Mouse (Mus musculus) intestine, postnatal 0 days (tissue): Measurements from ENCODE around the gene Nrros. TPM values are rescaled to one million over a fixed set of nuclear protein-coding genes. Genes with fewer than 3 reads are reported as not detected.

Experiments used
- ATAC-seq: fragments of 200-750 bp; cut with Nextera tagmentation; 2 replicates; pipeline ENCODE4 v1.8.0; 2017; ENCODE audit warnings: mild to moderate bottlenecking, moderate TSS enrichment, moderate library complexity
- H3K27ac ChIP-seq: fragments of 300-500 bp; sonication (generic); 2 replicates; pipeline ENCODE4 v1.5.1; 2014; ENCODE audit warnings: mild to moderate bottlenecking, low read depth, low read length, moderate library complexity
- H3K27me3 ChIP-seq: fragments of 300-500 bp; sonication (generic); replicated peaks from 2 replicates; pipeline ENCODE4 v1.6.1; 2014; ENCODE audit warnings: low read length, mixed read lengths; ENCODE audit not compliant: control insufficient read depth, insufficient read depth
- H3K36me3 ChIP-seq: fragments of 300-500 bp; sonication (generic); 2 replicates; pipeline ENCODE4 v1.6.1; 2014; ENCODE audit warnings: mild to moderate bottlenecking, moderate library complexity; ENCODE audit not compliant: control insufficient read depth, insufficient read depth
- H3K4me1 ChIP-seq: fragments of 300-500 bp; sonication (generic); replicated peaks from 2 replicates; pipeline ENCODE4 v1.6.1; 2014; ENCODE audit warnings: antibody characterized with exemption, low read length, mixed read lengths; ENCODE audit not compliant: control insufficient read depth, insufficient read depth
- H3K4me2 ChIP-seq: fragments of 300-500 bp; sonication (generic); replicated peaks from 2 replicates; pipeline ENCODE4 v1.6.1; 2014; ENCODE audit warnings: low read depth, mild to moderate bottlenecking, moderate library complexity
- H3K4me3 ChIP-seq: fragments of 300-500 bp; sonication (generic); 2 replicates; pipeline ENCODE4 v1.5.1; 2014; ENCODE audit warnings: low read depth, low read length
- H3K9ac ChIP-seq: fragments of 300-500 bp; sonication (generic); 2 replicates; pipeline ENCODE4 v1.6.1; 2014; ENCODE audit warnings: mild to moderate bottlenecking, low read depth, low read length
- H3K9me3 ChIP-seq: fragments of 300-500 bp; sonication (generic); 2 replicates; pipeline ENCODE4 v1.6.1; 2016; ENCODE audit warnings: mixed run types; ENCODE audit not compliant: control insufficient read depth
- CTCF ChIP-seq: sonication (generic); IDR thresholded peaks from 2 replicates; pipeline ENCODE4 v1.5.1; 2016; ENCODE audit warnings: low read depth, mild to moderate bottlenecking, control low read depth, antibody characterized with exemption, moderate library complexity
- WGBS: fragments of 180-500 bp; shearing (Covaris S2); extraction: QIAGEN DNeasy Blood & Tissue Kit; methylation state at CpG from one replicate; pipeline ENCODE4 v1.1.7; 2014; 5-methylcytosine and 5-hydroxymethylcytosine counted together
- polyA plus RNA-seq: library from polyadenylated mRNA; unstranded; fragments of >200 nt; fragmentation: Nextera tagmentation; extraction: Ambion mirVana; gene quantifications from 2 replicates; pipeline ENCODE4 v1.2.1, GENCODE M21; 2015

Nrros gene
- polyA plus RNA-seq: 4.7 and 4.8 TPM in 2 replicates

- peak within 1 kb of the TSS; percentile 54; the same call in 1 of the 2 replicates for H3K27ac ChIP-seq
- H3K36me3 ChIP-seq: no peaks in the 10 kb centered on the region
- TF ChIP-seq CTCF: no peak
- H3K4me2 ChIP-seq: peak within 1 kb of the TSS; percentile 63
- H3K9me3 ChIP-seq: no peaks in the 10 kb centered on the region
- no peak within 1 kb of the TSS; the same call in 1 of the 2 replicates for H3K9ac ChIP-seq
- no peak for ATAC-seq
- H3K27me3 ChIP-seq: no peaks in the 10 kb centered on the region
- H3K4me1 ChIP-seq: no peaks in the 10 kb centered on the region
- 3% methylated on average over 25 of the region's 25 CpGs for WGBS
- H3K4me3 ChIP-seq: peak within 1 kb of the TSS; percentile 32
Measured at GRCm38 (mm10) chr16:32165281-32165821, at the start of gene Nrros. Nrros (minus strand) TSS chr16:32165594.

GRCm38 (mm10) chr16:32214804-32215576 is 49.6 kb upstream of the Nrros start:
- Histone ChIP-seq H3K27me3 (no peaks in the 10 kb centered on the region), H3K4me1 (no peaks in the 10 kb centered on the region), H3K9me3 (no peaks in the 10 kb centered on the region), H3K9ac (no peak overlapping the region), H3K4me3 (no peak overlapping the region), H3K36me3 (no peaks in the 10 kb centered on the region), H3K27ac (no peak overlapping the region), H3K4me2 (no peak overlapping the region)
- TF ChIP-seq CTCF: no peak
- 73% methylated on average over 17 of the region's 17 CpGs for WGBS
- ATAC-seq: no peak

GRCm38 (mm10) chr16:32214156-32214555 is 48.8 kb upstream of the Nrros start:
- no peak for ATAC-seq
- TF ChIP-seq CTCF: no peak

GRCm38 (mm10) chr16:32204902-32205301 is 39.5 kb upstream of the Nrros start:
- H3K4me1 ChIP-seq: no peaks in the 10 kb centered on the region
- H3K9me3 ChIP-seq: peaks cover 4% of the 10 kb centered on the region; the same call in 1 of the 2 replicates
- no peak overlapping the region for H3K4me3 ChIP-seq
- no peak overlapping the region for H3K4me2 ChIP-seq
- H3K9ac ChIP-seq: no peak overlapping the region
- ATAC-seq: no peak
- H3K36me3 ChIP-seq: no peaks in the 10 kb centered on the region
- TF ChIP-seq CTCF: peak; percentile 48
- H3K27ac ChIP-seq: no peak overlapping the region
- 59% methylated on average over 3 of the region's 3 CpGs for WGBS
- H3K27me3 ChIP-seq: no peaks in the 10 kb centered on the region

More at GRCm38 (mm10) chr16:32214156-32214555, 48.8 kb upstream of the Nrros start:
- Histone ChIP-seq H3K9ac (no peak overlapping the region), H3K27me3 (no peaks in the 10 kb centered on the region), H3K4me1 (no peaks in the 10 kb centered on the region), H3K9me3 (peaks cover 4% of the 10 kb centered on the region; the same call in 1 of the 2 replicates), H3K27ac (no peak overlapping the region), H3K4me3 (no peak overlapping the region), H3K36me3 (no peaks in the 10 kb centered on the region), H3K4me2 (no peak overlapping the region)

- ATAC-seq: no peak
- Histone ChIP-seq H3K36me3 (no peaks in the 10 kb centered on the region), H3K4me3 (no peak overlapping the region), H3K27me3 (no peaks in the 10 kb centered on the region), H3K4me2 (no peak overlapping the region), H3K9me3 (no peaks in the 10 kb centered on the region), H3K9ac (no peak overlapping the region), H3K27ac (no peak overlapping the region), H3K4me1 (no peaks in the 10 kb centered on the region)
- WGBS: 69% methylated on average over 6 of the region's 6 CpGs
- peak; percentile 62 for TF ChIP-seq CTCF
Measured at GRCm38 (mm10) chr16:32202681-32203080, 37.3 kb upstream of the Nrros start.

- no peak for ATAC-seq
- peak overlapping the region; percentile 32; the same call in 1 of the 2 replicates for H3K4me2 ChIP-seq
Measured at GRCm38 (mm10) chr16:32201004-32201325, 35.6 kb upstream of the Nrros start.

More at GRCm38 (mm10) chr16:32201004-32201325, 35.6 kb upstream of the Nrros start:
- 63% methylated on average over 9 of the region's 9 CpGs for WGBS
- no peak for TF ChIP-seq CTCF
- no peak overlapping the region for H3K4me3 ChIP-seq
- H3K9me3 ChIP-seq: no peaks in the 10 kb centered on the region
- H3K9ac ChIP-seq: no peak overlapping the region
- H3K4me1 ChIP-seq: no peaks in the 10 kb centered on the region
- no peaks in the 10 kb centered on the region for H3K36me3 ChIP-seq
- no peaks in the 10 kb centered on the region for H3K27me3 ChIP-seq
- H3K27ac ChIP-seq: peak overlapping the region; percentile 54; the same call in 1 of the 2 replicates
